Mouse (Mus musculus): ENCODE data around the gene Arl2bp. TPM values are rescaled to one million over a fixed set of nuclear protein-coding genes. Genes with fewer than 3 reads are reported as not detected.

Gene Arl2bp
- total RNA-seq, 1 experiment: 29.9 TPM

- no peaks in the 10 kb centered on the region for H3K9me3 ChIP-seq (ENCODE audit: control insufficient read depth, insufficient read depth, low read depth, low read length)
- H3K27ac ChIP-seq (ENCODE audit: insufficient read depth, low read depth, low read length, poor library complexity, severe bottlenecking): no peak overlapping the region
- no peak for TF ChIP-seq HCFC1 (IDR thresholded peaks at IDR 0.05; ENCODE audit: borderline replicate concordance, insufficient read depth, low read length)
- no peak for TF ChIP-seq ZC3H11A (IDR thresholded peaks at IDR 0.05; ENCODE audit: borderline replicate concordance, low read depth, low read length)
- TF ChIP-seq MAFK (IDR thresholded peaks at IDR 0.05; ENCODE audit: insufficient read depth, low read depth, low read length): no peak
- no peak for TF ChIP-seq ZNF384 (IDR thresholded peaks at IDR 0.05; ENCODE audit: low read depth, low read length)
- TF ChIP-seq CHD2 (IDR thresholded peaks at IDR 0.05; ENCODE audit: low read depth, low read length): no peak
- H3K4me3 ChIP-seq (ENCODE audit: insufficient read depth in 1 of 2, low read depth in 1 of 2, low read length in 2 of 2, poor library complexity in 1 of 2, severe bottlenecking in 1 of 2): no peak overlapping the region
- no peak overlapping the region for H3K9ac ChIP-seq (ENCODE audit: insufficient read depth, low read depth, low read length, poor library complexity, severe bottlenecking)
- peaks cover 0 to 8% of the 10 kb centered on the region in 2 experiments; a peak in 1 of 4 replicates for H3K4me1 ChIP-seq (ENCODE audit: control insufficient read depth in 2 of 2, insufficient read depth in 2 of 2, low read length in 2 of 2, poor library complexity in 1 of 2)
- no peak for DNase-seq (ENCODE audit: low read depth, low spot score)
- no peaks in the 10 kb centered on the region for H3K36me3 ChIP-seq (ENCODE audit: control insufficient read depth, insufficient read depth, low read length, poor library complexity, severe bottlenecking)
- in situ Hi-C loops (cut with MboI; ENCODE audit: low sequenced_read_pairs in 2 of 2, unreplicated experiment in 2 of 2): no loop called here
Measured at GRCm38 (mm10) chr8:94684287-94684686, 17.9 kb downstream of the Arl2bp start.

GRCm38 (mm10) chr8:94685953-94686352 lies 19.6 kb downstream of the Arl2bp start:
- Histone ChIP-seq H3K9me3 (ENCODE audit: control insufficient read depth, insufficient read depth, low read depth, low read length) (no peaks in the 10 kb centered on the region), H3K36me3 (ENCODE audit: control insufficient read depth, insufficient read depth, low read length, poor library complexity, severe bottlenecking) (no peaks in the 10 kb centered on the region), H3K4me1 (ENCODE audit: control insufficient read depth in 2 of 2, insufficient read depth in 2 of 2, low read length in 2 of 2, poor library complexity in 1 of 2) (peaks cover 0 to 8% of the 10 kb centered on the region in 2 experiments; a peak in 1 of 4 replicates), H3K9ac (ENCODE audit: insufficient read depth, low read depth, low read length, poor library complexity, severe bottlenecking) (no peak overlapping the region), H3K4me3 (ENCODE audit: insufficient read depth in 1 of 2, low read depth in 1 of 2, low read length in 2 of 2, poor library complexity in 1 of 2, severe bottlenecking in 1 of 2) (no peak overlapping the region), H3K27ac (ENCODE audit: insufficient read depth, low read depth, low read length, poor library complexity, severe bottlenecking) (no peak overlapping the region)
- TF ChIP-seq ZC3H11A (IDR thresholded peaks at IDR 0.05; ENCODE audit: borderline replicate concordance, low read depth, low read length) (no peak), MAFK (IDR thresholded peaks at IDR 0.05; ENCODE audit: insufficient read depth, low read depth, low read length) (no peak), CHD2 (IDR thresholded peaks at IDR 0.05; ENCODE audit: low read depth, low read length) (no peak), HCFC1 (IDR thresholded peaks at IDR 0.05; ENCODE audit: borderline replicate concordance, insufficient read depth, low read length) (no peak), ZNF384 (IDR thresholded peaks at IDR 0.05; ENCODE audit: low read depth, low read length) (no peak)
- DNase-seq (ENCODE audit: low read depth, low spot score): no peak
- in situ Hi-C loops (cut with MboI; ENCODE audit: low sequenced_read_pairs in 2 of 2, unreplicated experiment in 2 of 2): no loop called here

GRCm38 (mm10) chr8:94694701-94695100 lies 28.3 kb downstream of the Arl2bp start:
- no peaks in the 10 kb centered on the region for H3K36me3 ChIP-seq (ENCODE audit: control insufficient read depth, insufficient read depth, low read length, poor library complexity, severe bottlenecking)
- in situ Hi-C loops (cut with MboI; ENCODE audit: low sequenced_read_pairs in 2 of 2, unreplicated experiment in 2 of 2): no loop called here
- no peak overlapping the region for H3K27ac ChIP-seq (ENCODE audit: insufficient read depth, low read depth, low read length, poor library complexity, severe bottlenecking)
- DNase-seq (ENCODE audit: low read depth, low spot score): no peak
- H3K4me3 ChIP-seq (ENCODE audit: insufficient read depth in 1 of 2, low read depth in 1 of 2, low read length in 2 of 2, poor library complexity in 1 of 2, severe bottlenecking in 1 of 2): peak overlapping the region in 1 of 2 experiments; percentile 79; a peak in 1 of 4 replicates
- no peaks in the 10 kb centered on the region for H3K9me3 ChIP-seq (ENCODE audit: control insufficient read depth, insufficient read depth, low read depth, low read length)
- no peak overlapping the region for H3K9ac ChIP-seq (ENCODE audit: insufficient read depth, low read depth, low read length, poor library complexity, severe bottlenecking)
- H3K4me1 ChIP-seq (ENCODE audit: control insufficient read depth in 2 of 2, insufficient read depth in 2 of 2, low read length in 2 of 2, poor library complexity in 1 of 2): 0 out of 4 replicates have a peak, but pooled peaks cover 2 to 3% of the 10 kb centered on the region in 2 experiments
- TF ChIP-seq ZC3H11A (IDR thresholded peaks at IDR 0.05; ENCODE audit: borderline replicate concordance, low read depth, low read length) (no peak), HCFC1 (IDR thresholded peaks at IDR 0.05; ENCODE audit: borderline replicate concordance, insufficient read depth, low read length) (no peak), CHD2 (IDR thresholded peaks at IDR 0.05; ENCODE audit: low read depth, low read length) (no peak), ZNF384 (IDR thresholded peaks at IDR 0.05; ENCODE audit: low read depth, low read length) (no peak), MAFK (IDR thresholded peaks at IDR 0.05; ENCODE audit: insufficient read depth, low read depth, low read length) (no peak)

GRCm38 (mm10) chr8:94695341-94695993 lies 29.1 kb downstream of the Arl2bp start:
- Histone ChIP-seq H3K36me3 (ENCODE audit: control insufficient read depth, insufficient read depth, low read length, poor library complexity, severe bottlenecking) (no peaks in the 10 kb centered on the region), H3K9ac (ENCODE audit: insufficient read depth, low read depth, low read length, poor library complexity, severe bottlenecking) (peak overlapping the region; percentile 65), H3K4me1 (ENCODE audit: control insufficient read depth in 2 of 2, insufficient read depth in 2 of 2, low read length in 2 of 2, poor library complexity in 1 of 2) (0 out of 4 replicates have a peak, but pooled peaks cover 2 to 3% of the 10 kb centered on the region in 2 experiments), H3K4me3 (ENCODE audit: insufficient read depth in 1 of 2, low read depth in 1 of 2, low read length in 2 of 2, poor library complexity in 1 of 2, severe bottlenecking in 1 of 2) (peak overlapping the region; percentile 79 to 81), H3K9me3 (ENCODE audit: control insufficient read depth, insufficient read depth, low read depth, low read length) (no peaks in the 10 kb centered on the region), H3K27ac (ENCODE audit: insufficient read depth, low read depth, low read length, poor library complexity, severe bottlenecking) (no peak overlapping the region)
- in situ Hi-C loops (cut with MboI; ENCODE audit: low sequenced_read_pairs in 2 of 2, unreplicated experiment in 2 of 2): no loop called here
- TF ChIP-seq ZC3H11A (IDR thresholded peaks at IDR 0.05; ENCODE audit: borderline replicate concordance, low read depth, low read length): no peak
- no peak for TF ChIP-seq HCFC1 (IDR thresholded peaks at IDR 0.05; ENCODE audit: borderline replicate concordance, insufficient read depth, low read length)
- TF ChIP-seq MAFK (IDR thresholded peaks at IDR 0.05; ENCODE audit: insufficient read depth, low read depth, low read length): no peak
- no peak for TF ChIP-seq ZNF384 (IDR thresholded peaks at IDR 0.05; ENCODE audit: low read depth, low read length)
- no peak for TF ChIP-seq CHD2 (IDR thresholded peaks at IDR 0.05; ENCODE audit: low read depth, low read length)
- DNase-seq (ENCODE audit: low read depth, low spot score): no peak

Measured in ES-E14 (cell line).